Mouse (Mus musculus): ENCODE results near the gene Tmem265. TPM values are rescaled to one million over a fixed set of nuclear protein-coding genes. Genes with fewer than 3 reads are reported as not detected.
A peak's percentile ranks its signal among the peaks of the same experiment; 100 is the strongest.

The Tmem265 gene
- total and polyA plus RNA-seq, 3 experiments: 2.5 TPM; not detected in 2

DNA sequence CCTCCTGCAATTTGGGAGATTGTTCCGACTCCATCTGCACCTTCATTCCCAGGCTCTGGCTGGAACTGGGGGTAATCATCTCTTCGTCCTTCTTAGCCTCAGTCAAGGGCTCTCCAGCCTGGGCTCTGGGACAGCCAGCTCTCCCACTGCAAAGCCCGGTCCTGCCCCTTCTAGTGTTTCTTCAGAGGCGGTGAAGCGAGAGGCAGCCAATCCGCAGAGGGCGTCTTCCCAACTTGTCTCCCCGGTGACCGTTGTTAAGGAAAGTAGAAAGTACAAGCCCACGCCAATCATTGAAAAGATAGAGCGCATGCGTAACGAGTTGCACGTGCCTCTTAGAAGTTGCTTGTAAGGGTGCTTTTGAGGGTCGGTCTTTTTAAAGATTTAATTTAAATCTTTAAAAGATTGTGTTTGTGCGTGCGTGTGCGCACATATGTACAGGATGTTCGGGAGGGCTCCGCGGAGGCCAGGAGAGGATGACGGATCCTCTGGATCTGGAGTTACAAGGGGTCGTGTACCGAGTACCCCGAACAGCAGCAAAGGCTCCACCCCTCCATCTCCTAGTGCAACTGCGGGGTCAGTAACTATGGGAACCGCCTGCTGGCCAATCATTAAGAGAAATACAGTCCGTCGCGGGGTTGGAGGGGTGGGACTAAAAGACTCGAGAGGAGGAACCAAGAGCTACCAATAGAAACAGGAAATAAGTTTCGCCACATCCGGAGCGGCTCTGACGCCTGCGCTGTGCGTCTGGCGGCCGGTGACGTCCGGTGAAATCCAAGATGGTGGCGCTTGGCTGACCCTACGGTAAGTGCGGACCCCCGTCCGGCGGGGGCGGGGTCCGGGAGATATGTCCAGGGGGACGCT is 27.1 kb downstream of the Tmem265 start, which contains the start of the genes Ccdc189 and Rnf40:
TSS of gene Ccdc189 (minus strand) at position 585 of the 861 bp plus-strand sequence.
TSS of gene Rnf40 (plus strand) at position 757 of the 861 bp plus-strand sequence.
- peak; percentile 96 for DNase-seq

GRCm38 (mm10) chr7:127588901-127589300 is 27.7 kb downstream of the Tmem265 start:
- DNase-seq: no peak

GRCm38 (mm10) chr7:127589637-127590036 is 28.4 kb downstream of the Tmem265 start:
- no peak for DNase-seq

GRCm38 (mm10) chr7:127591108-127591507 is 29.9 kb downstream of the Tmem265 start:
- no peak for DNase-seq

DNA sequence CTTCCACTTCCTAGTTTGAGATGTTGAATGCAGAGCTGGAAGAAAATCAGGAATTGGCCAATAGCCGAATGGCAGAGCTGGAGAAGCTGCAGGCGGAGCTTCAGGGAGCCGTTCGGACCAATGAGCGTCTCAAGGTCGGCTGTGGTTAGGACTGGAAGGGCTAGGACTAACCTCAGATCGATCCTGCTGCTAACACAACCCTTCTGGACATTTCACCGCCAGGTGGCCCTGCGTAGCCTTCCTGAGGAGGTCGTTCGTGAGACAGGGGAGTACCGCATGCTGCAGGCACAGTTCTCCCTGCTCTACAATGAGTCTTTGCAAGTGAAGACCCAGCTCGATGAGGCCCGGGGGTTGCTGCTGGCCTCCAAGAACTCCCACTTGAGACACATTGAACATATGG is 31.4 kb downstream of the Tmem265 start:
- DNase-seq: no peak

DNA sequence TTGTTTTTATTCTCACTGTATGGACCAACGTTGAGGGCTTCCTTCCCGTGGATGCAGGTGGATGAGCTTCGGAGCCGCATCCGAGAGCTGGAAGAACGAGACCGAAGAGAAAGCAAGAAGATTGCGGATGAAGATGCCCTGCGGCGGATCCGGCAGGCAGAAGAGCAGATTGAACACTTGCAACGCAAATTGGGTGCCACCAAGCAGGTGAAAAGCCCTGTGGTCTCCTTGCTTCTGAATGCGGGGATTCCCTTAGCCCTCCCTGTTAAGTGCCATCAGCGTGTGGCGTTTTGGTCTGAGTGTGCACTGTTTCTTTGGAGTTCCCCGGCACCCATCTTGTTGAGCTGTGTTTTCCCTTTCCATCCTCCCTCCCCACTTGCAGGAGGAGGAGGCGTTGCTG is 35.6 kb downstream of the Tmem265 start:
- DNase-seq: no peak

DNA sequence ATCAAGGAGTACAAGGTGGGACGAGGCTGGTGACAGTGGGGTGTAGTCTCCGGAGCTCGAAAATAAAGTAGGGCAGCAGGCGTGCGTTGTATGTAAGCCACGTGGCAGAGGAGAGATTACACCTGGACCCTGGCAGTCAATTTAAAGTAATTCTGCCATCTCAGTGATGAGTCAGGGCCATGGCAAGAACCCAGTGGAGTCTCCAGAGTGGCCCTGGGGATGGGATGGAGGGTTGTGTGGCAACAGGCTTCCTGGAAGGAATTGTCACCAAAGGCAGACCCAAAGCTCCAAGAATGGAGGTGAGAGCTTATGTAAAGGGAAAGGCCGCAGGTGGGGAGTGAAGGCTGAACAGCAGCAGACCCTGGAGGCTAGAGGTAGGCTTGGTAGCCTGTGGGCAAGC is 39.4 kb downstream of the Tmem265 start:
- peak; percentile 60 for DNase-seq

GRCm38 (mm10) chr7:127601735-127602134 is 40.5 kb downstream of the Tmem265 start:
- DNase-seq: no peak

- DNase-seq: peak; percentile 63
Measured at GRCm38 (mm10) chr7:127602903-127603302, 41.7 kb downstream of the Tmem265 start.

DNA sequence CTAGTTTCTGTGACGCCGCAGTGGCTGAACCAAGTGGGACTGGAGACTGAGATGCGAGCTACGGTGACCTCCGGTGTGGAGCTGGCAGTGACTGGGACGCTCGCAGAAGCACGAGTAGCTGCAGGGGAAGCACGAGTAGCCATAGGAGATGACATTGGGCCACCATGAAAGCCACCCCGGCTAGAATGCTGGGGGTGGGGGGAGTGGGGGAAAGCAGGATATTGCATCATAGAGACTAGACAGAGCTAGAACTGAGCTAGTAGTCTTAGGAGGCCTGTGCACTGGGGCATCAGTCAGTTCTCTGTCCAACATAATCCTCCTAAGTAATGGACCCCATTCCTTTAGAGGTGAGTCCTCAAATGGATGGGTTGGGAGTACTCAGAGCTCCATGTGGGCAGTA is 43.1 kb downstream of the Tmem265 start:
- DNase-seq: no peak

GRCm38 (mm10) chr7:127607150-127607549 is 46.0 kb downstream of the Tmem265 start:
- DNase-seq: no peak

GRCm38 (mm10) chr7:127611011-127611410 is 49.8 kb downstream of the Tmem265 start:
- DNase-seq: no peak

DNA sequence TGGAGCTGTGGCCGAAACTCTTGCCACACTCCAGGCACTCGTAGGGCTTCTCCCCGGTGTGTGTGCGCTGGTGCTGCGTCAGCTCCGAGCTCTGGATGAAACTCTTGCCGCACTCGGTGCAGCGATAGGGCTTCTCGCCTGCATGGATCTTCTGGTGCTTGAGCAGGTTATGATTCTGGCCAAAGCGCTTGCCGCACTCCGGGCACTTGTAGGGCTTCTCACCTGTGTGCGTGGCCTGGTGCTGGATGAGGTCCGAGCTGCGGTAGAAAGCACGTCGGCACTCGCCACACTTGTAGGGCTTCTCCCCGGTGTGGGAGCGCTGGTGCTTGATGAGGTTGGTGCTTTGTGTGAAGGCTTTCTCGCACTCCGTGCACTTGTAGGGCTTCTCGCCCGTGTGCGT is 50.4 kb downstream of the Tmem265 start:
- no peak for DNase-seq

DNA sequence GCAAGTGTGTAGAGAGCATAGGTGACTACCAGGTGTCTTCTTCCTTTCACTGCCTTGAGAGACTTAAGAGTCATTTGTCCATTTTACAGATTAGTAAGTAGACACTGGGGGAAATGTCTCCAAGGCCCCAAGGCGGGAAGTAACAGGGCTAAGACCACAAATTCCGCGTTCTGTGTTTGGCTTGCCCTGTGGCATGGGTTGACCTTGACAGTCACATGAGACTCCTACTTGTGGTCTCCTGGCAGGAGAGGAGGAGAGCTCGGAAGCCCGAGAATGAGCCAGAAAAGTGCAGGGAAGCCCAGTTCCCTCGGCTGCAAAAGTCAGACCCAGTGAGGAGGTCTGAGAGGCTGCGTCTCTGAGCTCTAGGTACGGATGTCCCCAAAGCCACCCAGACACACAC is 52.3 kb downstream of the Tmem265 start:
- DNase-seq: no peak

- no peak for DNase-seq
Measured at GRCm38 (mm10) chr7:127614091-127614490, 52.9 kb downstream of the Tmem265 start.

- peak; percentile 87 for DNase-seq
Measured at GRCm38 (mm10) chr7:127614511-127614890, 53.3 kb downstream of the Tmem265 start.

- DNase-seq: peak; percentile 82
Measured at GRCm38 (mm10) chr7:127614891-127615843, 54.0 kb downstream of the Tmem265 start, which contains the start of gene Zfp629. Zfp629 (minus strand) TSS chr7:127615797.

DNA sequence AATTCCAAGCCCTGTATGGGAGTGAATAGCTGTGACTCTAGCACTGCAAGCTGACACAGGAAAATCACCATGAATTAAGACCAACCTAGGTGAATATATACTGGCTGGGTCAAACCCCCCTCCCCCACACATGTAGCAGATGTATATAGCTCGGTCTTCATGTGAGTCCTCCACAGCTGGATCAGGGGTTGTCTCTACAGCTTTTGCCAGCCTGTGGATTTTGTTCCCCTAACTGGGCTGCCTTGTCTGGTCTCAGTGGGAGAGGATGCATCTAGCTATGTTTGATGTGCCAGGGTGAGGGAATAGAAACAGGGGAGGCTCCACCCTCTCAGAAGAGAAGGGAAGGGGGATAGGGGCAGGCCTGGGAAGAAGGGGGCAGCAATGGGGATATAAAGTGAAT is 55.1 kb downstream of the Tmem265 start:
- DNase-seq: no peak
